Mouse (Mus musculus) ES-E14 (cell line): ENCODE measurements around the gene Tysnd1. TPM values are rescaled to one million over a fixed set of nuclear protein-coding genes. Genes with fewer than 3 reads are reported as not detected.

Source experiments
- DNase-seq: peaks from one replicate; pipeline ENCODE4 v3.0.0-alpha.2; 2013; ENCODE audit warnings: low read depth, low spot score
- H3K27ac ChIP-seq: 2 replicates; pipeline ENCODE4 v1.5.1; 2012; ENCODE audit warnings: low read depth, mild to moderate bottlenecking, low read length, moderate library complexity, mixed read lengths; ENCODE audit not compliant: poor library complexity, insufficient read depth, severe bottlenecking
- H3K36me3 ChIP-seq: 2 replicates; pipeline ENCODE4 v1.6.1; 2012; ENCODE audit warnings: mild to moderate bottlenecking, low read length, moderate library complexity, mixed read lengths; ENCODE audit not compliant: control insufficient read depth, poor library complexity, insufficient read depth, severe bottlenecking
- H3K4me1 ChIP-seq, 2 experiments: fragments of 150-350 bp in 1 of 2; sonication (generic) in 1 of 2; 2 replicates each; pipeline ENCODE4 v1.6.1; 2012; ENCODE audit warnings: low read length in 2 of 2, mild to moderate bottlenecking in 1 of 2, mixed read lengths in 1 of 2; ENCODE audit not compliant: control insufficient read depth in 2 of 2, insufficient read depth in 2 of 2, poor library complexity in 1 of 2
- H3K4me3 ChIP-seq, 2 experiments: fragments of 150-350 bp in 1 of 2; sonication (generic) in 1 of 2; 2 replicates each; pipeline ENCODE4 v1.5.1; 2012; ENCODE audit warnings: low read length in 2 of 2, low read depth in 1 of 2, mild to moderate bottlenecking in 1 of 2, mixed read lengths in 1 of 2; ENCODE audit not compliant: insufficient read depth in 1 of 2, poor library complexity in 1 of 2, severe bottlenecking in 1 of 2
- H3K9ac ChIP-seq: 2 replicates; pipeline ENCODE4 v1.6.1; 2012; ENCODE audit warnings: low read depth, mild to moderate bottlenecking, low read length, mixed read lengths; ENCODE audit not compliant: poor library complexity, insufficient read depth, severe bottlenecking
- H3K9me3 ChIP-seq: fragments of 150-350 bp; sonication (generic); 2 replicates; pipeline ENCODE4 v1.6.1; 2012; ENCODE audit warnings: low read depth, mild to moderate bottlenecking, low read length; ENCODE audit not compliant: control insufficient read depth, insufficient read depth
- CHD2 ChIP-seq: IDR thresholded peaks from 2 replicates; pipeline ENCODE4 v1.6.1; 2014; ENCODE audit warnings: mild to moderate bottlenecking, low read depth, low read length, inconsistent platforms
- HCFC1 ChIP-seq: IDR thresholded peaks from 2 replicates; pipeline ENCODE4 v1.6.1; 2012; ENCODE audit warnings: low read length, inconsistent platforms, borderline replicate concordance; ENCODE audit not compliant: insufficient read depth
- MAFK ChIP-seq: IDR thresholded peaks from 2 replicates; pipeline ENCODE4 v1.6.1; 2014; ENCODE audit warnings: mild to moderate bottlenecking, low read depth, low read length, inconsistent platforms; ENCODE audit not compliant: insufficient read depth
- ZC3H11A ChIP-seq: IDR thresholded peaks from 2 replicates; pipeline ENCODE4 v1.6.1; 2012; ENCODE audit warnings: low read depth, mild to moderate bottlenecking, inconsistent platforms, low read length, borderline replicate concordance
- ZNF384 ChIP-seq: IDR thresholded peaks from 2 replicates; pipeline ENCODE4 v1.6.1; 2012; ENCODE audit warnings: low read depth, low read length, inconsistent platforms
- in situ Hi-C, 2 experiments: fragments of 600-800 bp; cut with MboI; formaldehyde crosslinking; loops; one replicate each; pipeline ENCODE4 v1.15.1; 2025; ENCODE audit warnings: low sequenced_read_pairs in 2 of 2, inconsistent platforms in 1 of 2; ENCODE audit not compliant: unreplicated experiment in 2 of 2
- total RNA-seq: library from RNA; depleted of rRNA; stranded (reverse); fragments of 300-350 nt; gene quantifications from 2 replicates; pipeline ENCODE4 v1.2.3, GENCODE M21; 2012

Tysnd1 gene
- total RNA-seq, 1 experiment, result 33.5 TPM

GRCm38 (mm10) chr10:61696560-61696823, 1.2 kb downstream of the Tysnd1 start:
- in situ Hi-C loops, result no loop called here
- Histone ChIP-seq H3K27ac (no peak overlapping the region), H3K9me3 (no peaks in the 10 kb centered on the region), H3K4me3 (peak overlapping the region; percentile 89 to 96), H3K9ac (peak overlapping the region; percentile 88), H3K36me3 (peaks cover 10% of the 10 kb centered on the region), H3K4me1 (peaks cover 0 to 1% of the 10 kb centered on the region in 2 experiments; a peak in 1 of 4 replicates)
- no peak for DNase-seq
- no peak for TF ChIP-seq MAFK
- TF ChIP-seq ZNF384, result no peak
- no peak for TF ChIP-seq CHD2
- TF ChIP-seq ZC3H11A, result no peak
- no peak for TF ChIP-seq HCFC1

GRCm38 (mm10) chr10:61697028-61697427, 1.7 kb downstream of the Tysnd1 start:
- DNase-seq, result no peak
- Histone ChIP-seq H3K27ac (no peak overlapping the region), H3K9ac (peak overlapping the region; percentile 88; the same call in 1 of the 2 replicates), H3K4me3 (peak overlapping the region; percentile 89 to 96; a peak in 3 of 4 replicates), H3K9me3 (no peaks in the 10 kb centered on the region), H3K36me3 (peaks cover 11% of the 10 kb centered on the region; the same call in 1 of the 2 replicates), H3K4me1 (peaks cover 0 to 1% of the 10 kb centered on the region in 2 experiments; a peak in 1 of 4 replicates)
- in situ Hi-C loops, result no loop called here
- TF ChIP-seq ZNF384, result no peak

GRCm38 (mm10) chr10:61704663-61705062, 9.3 kb downstream of the Tysnd1 start:
- DNase-seq, result no peak
- Histone ChIP-seq H3K27ac (no peak overlapping the region), H3K9me3 (no peaks in the 10 kb centered on the region), H3K4me3 (no peak overlapping the region), H3K4me1 (no peaks in the 10 kb centered on the region), H3K36me3 (peaks cover 3% of the 10 kb centered on the region; the same call in 1 of the 2 replicates), H3K9ac (no peak overlapping the region)
- no peak for TF ChIP-seq ZNF384
- TF ChIP-seq HCFC1, result no peak
- TF ChIP-seq MAFK, result no peak
- no peak for TF ChIP-seq ZC3H11A
- TF ChIP-seq CHD2, result no peak
- in situ Hi-C loops, result no loop called here

- TF ChIP-seq CHD2, result no peak
- no peak for TF ChIP-seq MAFK
- TF ChIP-seq HCFC1, result no peak
- TF ChIP-seq ZC3H11A, result no peak
- no peak overlapping the region for H3K4me3 ChIP-seq
- H3K9ac ChIP-seq, result no peak overlapping the region
- in situ Hi-C loops, result no loop called here
- no peaks in the 10 kb centered on the region for H3K9me3 ChIP-seq
- H3K4me1 ChIP-seq, result no peaks in the 10 kb centered on the region
- no peak for DNase-seq
- no peak overlapping the region for H3K27ac ChIP-seq
- peaks cover 3% of the 10 kb centered on the region; the same call in 1 of the 2 replicates for H3K36me3 ChIP-seq
Measured at GRCm38 (mm10) chr10:61706412-61707375, 11.4 kb downstream of the Tysnd1 start.

GRCm38 (mm10) chr10:61713601-61714000, 18.3 kb downstream of the Tysnd1 start:
- peaks cover 0 to 8% of the 10 kb centered on the region in 2 experiments; a peak in 3 of 4 replicates for H3K4me1 ChIP-seq
- no peak overlapping the region for H3K4me3 ChIP-seq
- in situ Hi-C loops, result no loop called here
- no peak overlapping the region for H3K9ac ChIP-seq
- TF ChIP-seq HCFC1 (no peak), CHD2 (no peak), ZC3H11A (no peak), MAFK (no peak), ZNF384 (no peak)
- no peaks in the 10 kb centered on the region for H3K36me3 ChIP-seq
- no peak for DNase-seq
- H3K27ac ChIP-seq, result no peak overlapping the region
- H3K9me3 ChIP-seq, result no peaks in the 10 kb centered on the region
